In genomic region chr7:6663430-6663829, GRCm38 (mm10) we compare ENCODE assay signal across 18 mouse cellular contexts. TPM values are rescaled to one million over a fixed set of nuclear protein-coding genes. Genes with fewer than 3 reads are reported as not detected.
"Had no signal": no experiment of that assay in that cellular context is flagged by ENCODE, and none has a peak within 500 bp of the region (broad histone marks: within the 10 kb centered on the region; RNA-seq: fewer than 3 reads in every experiment).

No protein-coding gene starts in this region.

- H3K4me2 ChIP-seq: liver, embryonic 12.5 days; lung, embryonic 14.5 days; midbrain, embryonic 15.5 days; neural tube, embryonic 12.5 days had no signal

- ATAC-seq: intestine, embryonic 16.5 days; liver, embryonic 12.5 days; midbrain, embryonic 15.5 days had no signal

- H3K4me1 ChIP-seq: liver, embryonic 12.5 days; midbrain, embryonic 10.5 days; midbrain, embryonic 15.5 days; neural tube, embryonic 12.5 days had no signal

- H3K4me3 ChIP-seq: liver, embryonic 12.5 days; midbrain, embryonic 10.5 days; midbrain, embryonic 15.5 days; neural tube, embryonic 12.5 days had no signal

- DNase-seq: kidney, adult 9 months; kidney, postnatal 36 days; lung, embryonic 14.5 days; lung, postnatal 10 days; lung, postnatal 4 days; retina, postnatal 1 day; right cerebral cortex, postnatal 4 days; spleen, adult 18-20 months; thymus, postnatal 4 days had no signal

- H3K9ac ChIP-seq: liver, embryonic 12.5 days; lung, embryonic 14.5 days; midbrain, embryonic 15.5 days; neural tube, embryonic 12.5 days had no signal

- H3K9me3 ChIP-seq: liver, embryonic 12.5 days; midbrain, embryonic 10.5 days; midbrain, embryonic 15.5 days; neural tube, embryonic 12.5 days had no signal

- H3K27ac ChIP-seq: kidney, postnatal 0 days; liver, embryonic 12.5 days; midbrain, embryonic 10.5 days; midbrain, embryonic 15.5 days; neural tube, embryonic 12.5 days had no signal

- H3K27me3 ChIP-seq: liver, embryonic 12.5 days; midbrain, embryonic 15.5 days; neural tube, embryonic 12.5 days had no signal

- H3K36me3 ChIP-seq: liver, embryonic 12.5 days; midbrain, embryonic 10.5 days; midbrain, embryonic 15.5 days; neural tube, embryonic 12.5 days had no signal

RNA-seq across cellular contexts. Expression of gene Zim1, which starts 32.8 kb away (rescaled TPM):
- total RNA-seq: megakaryocyte, adult 5-6 weeks; monocyte, adult 5-6 weeks; neutrophil, adult 5-6 weeks had no signal
